Mouse (Mus musculus): ENCODE data around the gene Gdpd3.

DNA sequence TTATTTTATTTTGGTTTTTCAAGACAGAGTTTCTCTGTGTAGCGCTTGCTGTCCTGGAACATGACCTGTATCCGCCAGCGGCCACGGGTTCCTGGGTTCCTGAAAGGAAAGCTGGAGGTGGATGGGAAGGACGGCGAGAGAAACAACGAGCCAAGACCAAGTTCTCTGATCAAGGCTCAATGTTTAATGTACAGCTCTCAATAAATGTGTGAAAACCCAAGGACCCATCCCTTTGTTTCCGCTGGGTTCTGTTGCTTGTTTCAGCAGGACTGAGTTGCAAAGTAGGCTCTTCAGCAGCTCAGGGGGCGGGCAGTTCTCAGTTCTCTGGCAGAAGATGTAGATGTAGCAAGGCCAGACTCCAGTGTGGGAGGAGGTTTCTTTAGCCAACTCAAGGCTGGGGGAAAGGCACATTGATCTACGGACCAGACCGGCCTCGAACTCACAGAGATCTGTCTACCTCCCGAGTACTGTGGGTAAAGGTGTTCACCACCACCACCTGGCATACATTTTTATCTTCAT, 24.1 kb upstream of the Gdpd3 start:
- no peak for TF ChIP-seq CTCF (IDR thresholded peaks at IDR 0.05; ENCODE audit: insufficient read depth, low read length)
- no peak for TF ChIP-seq POLR2A (IDR thresholded peaks at IDR 0.05; ENCODE audit: borderline replicate concordance, extremely low read depth, low read depth, low read length)

Data from lung, adult 2 months (tissue).